Mouse (Mus musculus): ENCODE measurements around the gene Plppr3.
"Not testable (repeated sequence)": the region's sequence is repeated elsewhere in the genome, so short reads cannot be mapped to it uniquely, and the experiment has no call there.

Gene Plppr3

DNA sequence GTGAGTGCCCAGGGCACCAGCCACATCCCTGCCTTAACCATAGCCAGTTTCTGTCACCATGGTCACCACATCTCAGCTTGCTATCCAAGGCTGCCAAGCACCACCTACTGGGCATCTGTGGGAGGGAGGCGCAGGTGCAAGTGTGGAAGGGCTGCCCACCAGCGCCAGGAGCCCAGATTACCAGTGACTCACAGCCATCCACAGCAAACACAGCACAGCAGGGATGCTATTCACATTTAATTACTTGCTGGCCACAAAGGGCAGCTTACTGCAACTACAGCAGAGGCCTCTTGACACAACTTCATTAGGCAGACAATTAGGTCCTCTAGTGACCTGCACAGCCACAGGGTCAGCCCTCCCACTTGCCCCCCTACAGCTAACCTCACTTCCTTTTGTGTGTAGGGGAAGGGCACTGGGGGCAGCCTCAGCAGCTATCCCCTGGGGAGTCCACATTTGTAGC lies 26.5 kb upstream of the Plppr3 start:
- no peak for DNase-seq

DNA sequence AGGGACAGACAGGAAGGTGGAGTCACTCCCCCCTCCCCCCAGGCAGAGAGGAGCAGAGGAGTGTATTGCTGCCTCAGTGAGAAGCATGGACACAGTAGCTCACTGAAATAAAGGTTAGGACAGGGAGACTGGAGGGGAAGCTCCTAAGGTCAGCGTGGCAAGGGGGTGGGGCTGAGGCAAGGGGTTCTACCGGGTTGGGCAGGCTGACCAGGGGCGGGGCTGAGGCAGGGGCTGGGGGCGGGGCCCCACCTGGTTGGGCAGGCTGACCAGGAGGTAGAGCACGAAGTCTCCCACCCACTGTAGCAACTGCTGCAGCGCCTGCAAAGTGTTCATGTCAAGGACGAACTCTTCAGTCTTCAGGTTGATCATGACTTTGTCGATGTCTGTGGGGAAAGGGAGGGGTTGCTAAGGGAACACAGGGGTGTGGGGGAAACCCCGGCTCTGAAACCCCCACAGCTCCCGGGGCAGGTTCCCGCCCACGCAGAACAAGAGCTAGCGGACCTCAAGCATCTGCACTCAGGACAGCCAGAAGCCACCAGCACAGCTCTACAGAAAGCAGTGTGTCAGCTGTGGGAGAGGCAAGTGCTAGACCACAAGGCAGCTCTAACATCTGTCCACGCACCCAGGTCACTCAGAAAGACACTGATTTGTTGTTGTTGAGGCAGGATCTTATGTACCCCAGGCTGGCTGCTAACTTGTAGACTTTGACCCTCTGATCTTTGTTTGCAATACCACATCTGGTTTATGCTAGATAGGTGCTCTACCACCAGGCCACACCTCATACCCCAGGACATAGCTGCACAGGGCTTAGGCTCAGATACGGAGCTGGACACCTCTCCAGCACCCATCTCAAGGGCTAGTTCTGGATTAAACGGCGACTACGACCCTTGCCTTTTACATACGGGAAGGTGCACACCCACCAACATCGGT lies 23.1 kb upstream of the Plppr3 start:
- no peak for DNase-seq

DNA sequence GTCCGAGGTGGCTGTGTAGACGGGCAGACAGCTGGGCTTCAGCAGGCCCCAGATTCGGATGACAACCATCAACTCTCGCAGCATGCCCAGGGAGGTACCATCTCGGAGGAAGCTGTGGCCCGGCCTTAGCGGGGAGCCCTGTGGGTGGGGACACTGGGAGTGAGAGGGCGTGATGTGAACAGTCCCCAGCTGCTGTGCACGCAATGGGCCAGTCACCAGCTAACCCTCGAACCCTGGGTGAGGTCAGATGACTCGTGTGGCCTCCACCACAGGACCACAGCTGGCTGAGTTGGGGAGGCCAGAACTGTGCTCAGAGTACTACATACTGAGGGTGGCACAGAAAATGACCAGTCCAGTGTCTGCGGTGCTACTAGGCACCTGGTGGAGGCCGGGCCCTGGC lies 22.4 kb upstream of the Plppr3 start:
- DNase-seq, result no peak

DNA sequence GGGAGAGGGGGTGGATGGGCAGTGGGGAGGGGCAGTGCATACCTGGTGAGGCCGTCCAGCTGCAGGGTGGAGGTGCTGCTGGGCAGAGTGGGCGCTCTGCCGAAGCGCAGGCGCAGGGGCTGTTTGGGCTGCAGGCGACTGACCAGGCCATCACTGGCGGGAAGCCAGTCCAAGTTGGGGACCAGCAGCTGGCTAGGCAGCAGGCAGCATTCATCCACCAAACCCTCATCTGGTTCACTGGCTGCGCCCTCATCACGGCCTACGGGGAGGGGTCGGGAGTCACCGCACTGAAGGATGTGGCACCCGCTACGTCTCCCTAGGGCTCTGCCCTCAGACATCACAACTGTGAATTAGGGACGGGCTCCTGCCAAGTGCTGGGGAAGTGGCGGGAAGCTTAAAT lies 21.9 kb upstream of the Plppr3 start:
- DNase-seq, result no peak

GRCm38 (mm10) chr10:79892451-79893118 lies 18.2 kb upstream of the Plppr3 start:
- DNase-seq, result peak; percentile 60 to 66

DNA sequence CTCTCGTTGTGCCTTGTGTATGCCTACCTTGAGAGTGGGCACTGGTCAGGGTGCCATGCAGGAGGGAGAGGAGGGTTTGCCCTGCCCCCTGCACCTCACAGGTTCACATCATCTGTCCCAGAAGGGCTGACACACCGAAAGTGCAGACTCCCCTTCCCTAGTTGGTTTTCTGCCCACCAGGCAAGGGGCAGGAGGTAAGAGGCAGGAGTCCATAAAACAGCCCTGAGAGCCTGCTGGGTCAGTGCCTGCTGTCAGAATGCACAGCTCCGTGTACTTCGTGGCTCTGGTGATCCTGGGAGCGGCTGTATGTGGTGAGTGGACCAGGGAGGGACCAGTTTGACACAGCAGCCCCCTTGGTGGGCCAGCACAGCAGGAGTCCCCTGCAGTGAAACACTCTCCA lies 16.2 kb upstream of the Plppr3 start, which contains the start of gene Cfd:
Cfd (plus strand) TSS at position 184 of the 400 bp plus-strand sequence.
- no peak for DNase-seq

GRCm38 (mm10) chr10:79889386-79889785 lies 15.0 kb upstream of the Plppr3 start:
- DNase-seq, result no peak

- no peak for DNase-seq
These were observed 12.2 kb upstream of the Plppr3 start for GRCm38 (mm10) chr10:79886611-79887010.

GRCm38 (mm10) chr10:79886054-79886453 lies 11.6 kb upstream of the Plppr3 start, which contains the start of gene Elane:
Elane (plus strand) TSS chr10:79886247.
- DNase-seq, result no peak

GRCm38 (mm10) chr10:79884938-79885337 lies 10.5 kb upstream of the Plppr3 start:
- not testable (repeated sequence) for DNase-seq

DNA sequence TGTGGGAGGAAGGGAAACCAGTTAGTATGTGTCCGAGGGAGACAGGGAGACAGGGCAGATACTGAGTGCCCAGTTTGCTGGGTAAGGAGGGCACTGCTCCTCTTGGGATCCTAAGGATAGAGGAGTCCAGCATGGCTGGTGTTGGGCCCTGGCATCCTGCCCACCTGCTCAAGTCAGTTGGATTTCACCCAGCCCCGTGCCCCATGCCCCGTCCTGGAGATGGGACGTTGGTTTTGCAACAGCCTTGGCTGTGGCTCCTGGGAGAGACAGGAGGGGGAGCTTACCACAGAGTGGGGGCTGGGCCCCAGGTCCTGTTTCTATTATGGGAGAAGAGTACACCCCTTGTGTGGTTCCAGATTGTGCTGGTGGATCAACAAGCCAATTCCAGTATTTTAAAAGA lies 10.0 kb upstream of the Plppr3 start:
- DNase-seq, result no peak

GRCm38 (mm10) chr10:79883297-79884084 lies 9.1 kb upstream of the Plppr3 start:
- DNase-seq, result no peak

DNA sequence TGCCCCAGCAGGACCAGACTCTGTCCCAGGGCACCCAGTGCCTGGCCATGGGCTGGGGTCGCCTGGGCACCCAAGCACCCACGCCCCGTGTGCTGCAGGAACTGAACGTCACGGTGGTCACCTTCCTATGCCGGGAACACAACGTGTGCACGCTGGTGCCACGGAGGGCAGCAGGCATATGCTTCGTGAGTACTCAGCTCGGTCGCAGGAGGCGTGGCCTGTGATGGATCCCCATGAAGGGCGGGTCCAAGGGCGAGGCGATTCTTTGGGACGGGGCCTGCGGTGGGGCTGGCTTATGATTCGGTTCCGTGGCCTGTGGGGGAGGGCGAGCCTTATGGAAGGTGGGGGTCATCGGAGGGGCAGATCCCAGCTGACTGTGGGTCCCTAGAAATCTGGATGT lies 7.5 kb upstream of the Plppr3 start:
- DNase-seq, result no peak

DNA sequence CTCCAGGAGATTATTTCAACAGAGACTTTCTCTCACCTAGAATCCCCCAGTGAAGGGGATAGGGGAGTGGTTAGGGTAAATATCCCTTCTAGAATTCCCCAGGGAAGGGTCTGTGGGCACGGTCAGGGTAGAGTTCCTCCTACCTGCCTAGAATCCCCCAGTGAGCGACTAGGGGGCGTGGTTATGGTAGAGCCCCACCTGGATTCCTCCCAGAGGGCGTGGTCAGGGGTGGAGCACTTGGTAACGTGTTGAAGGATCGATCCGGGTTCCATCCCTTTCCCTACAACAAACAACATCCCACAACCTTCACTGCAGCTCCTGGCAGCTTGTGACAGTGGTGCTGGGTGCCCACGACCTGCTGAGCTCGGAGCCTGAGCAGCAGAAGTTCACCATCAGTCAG lies 6.3 kb upstream of the Plppr3 start:
- no peak for DNase-seq

DNA sequence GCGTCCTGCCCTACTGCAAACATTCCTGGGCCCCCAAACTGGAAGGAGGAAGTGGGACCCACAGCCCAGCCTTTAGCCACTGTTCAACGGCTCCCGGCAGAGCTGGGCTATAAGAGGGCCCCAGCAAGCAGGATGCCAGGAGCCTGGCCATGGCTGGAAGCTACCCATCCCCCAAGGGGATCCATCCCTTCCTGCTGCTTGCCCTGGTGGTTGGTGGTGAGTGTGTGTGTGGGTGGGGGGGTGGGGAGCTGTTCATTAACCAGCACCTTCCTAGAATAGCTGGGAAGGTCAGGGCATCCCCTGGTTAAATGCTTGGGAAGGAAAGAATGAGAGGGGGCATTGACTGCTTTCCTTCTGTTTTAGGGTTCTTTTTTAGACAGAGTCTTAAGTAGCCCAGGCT lies 5.1 kb upstream of the Plppr3 start:
- DNase-seq, result no peak

- DNase-seq, result no peak
These were observed 3.3 kb upstream of the Plppr3 start for GRCm38 (mm10) chr10:79877757-79878156.

- DNase-seq, result no peak
These were observed 2.7 kb upstream of the Plppr3 start for GRCm38 (mm10) chr10:79877174-79877573.

GRCm38 (mm10) chr10:79873715-79874289 lies 632 bp downstream of the Plppr3 start:
- no peak for DNase-seq

GRCm38 (mm10) chr10:79873313-79873712 lies 1.1 kb downstream of the Plppr3 start:
- DNase-seq, result no peak

GRCm38 (mm10) chr10:79872862-79873261 lies 1.6 kb downstream of the Plppr3 start:
- no peak for DNase-seq

- no peak for DNase-seq
These were observed 2.6 kb downstream of the Plppr3 start for GRCm38 (mm10) chr10:79871845-79872244.

GRCm38 (mm10) chr10:79866601-79867000 lies 7.8 kb downstream of the Plppr3 start:
- DNase-seq, result no peak

Data from thymus, adult 18-20 months (tissue).